17 mouse cellular contexts compared by ENCODE assay signal in the genomic region with DNA sequence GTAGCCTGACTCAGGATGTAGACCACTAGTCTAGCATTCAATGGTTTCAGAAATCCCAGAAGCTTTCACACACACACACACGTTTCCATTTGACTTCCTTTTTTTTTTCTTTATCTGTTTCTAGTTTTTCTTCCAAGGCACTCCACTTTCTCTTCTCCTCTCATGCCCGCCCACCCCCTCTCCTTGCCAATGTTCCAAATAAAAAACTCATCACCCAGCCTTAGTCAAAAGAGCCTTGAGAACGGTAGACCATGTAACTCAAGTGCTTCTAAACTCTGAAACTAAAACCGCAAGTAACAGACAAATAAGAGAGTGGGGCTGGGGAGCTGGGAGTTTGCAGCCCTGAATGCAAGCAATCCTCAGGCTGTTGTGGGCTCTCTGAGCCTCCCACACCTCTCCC.
DNase-seq lines count a peak whose midpoint lies in the region.
"Had no signal": no experiment of that assay in that cellular context is flagged by ENCODE, and none has a peak within 500 bp of the region (broad histone marks: within the 10 kb centered on the region; RNA-seq: fewer than 3 reads in every experiment).

No protein-coding gene starts in this region.

- DNase-seq in left cerebral cortex, adult 18-20 months (ENCODE audit: low spot score in 2 of 2) = peak; percentile 14 to 44
- no peak for DNase-seq in left cerebral cortex, adult 11 months (ENCODE audit: low spot score)
- peak; percentile 43 for DNase-seq in right cerebral cortex, adult 18-20 months
- no peak for DNase-seq in right cerebral cortex, postnatal 14 days
- DNase-seq in brain, adult 2 months (ENCODE audit: low read depth, low spot score) = peak; percentile 57
- peak; percentile 29 for DNase-seq in right cerebral cortex, postnatal 25 days
- DNase-seq: adrenal gland, adult 2 months; adrenal gland, postnatal 14 days; cerebellum, adult 11-12 months; cerebellum, adult 8-10 months; cerebellum, postnatal 10 days; cerebellum, postnatal 36 days; embryo, embryonic 11 days; gastrocnemius, postnatal 10 days; gastrocnemius, postnatal 36 days; heart, adult 2 months; heart, postnatal 14 days had no signal

Comparison
In these comparisons a context has a peak if more than half of its experiments do, and no peak if none do; other contexts are left out.
1. DNase-seq: peak in left cerebral cortex, adult 18-20 months (2 of 2), right cerebral cortex, adult 18-20 months (single experiment), brain, adult 2 months (single experiment) and right cerebral cortex, postnatal 25 days (single experiment); none in left cerebral cortex, adult 11 months (single experiment) and right cerebral cortex, postnatal 14 days (single experiment).